Mouse (Mus musculus): ENCODE results near the gene Gngt2.

Gene Gngt2

DNA sequence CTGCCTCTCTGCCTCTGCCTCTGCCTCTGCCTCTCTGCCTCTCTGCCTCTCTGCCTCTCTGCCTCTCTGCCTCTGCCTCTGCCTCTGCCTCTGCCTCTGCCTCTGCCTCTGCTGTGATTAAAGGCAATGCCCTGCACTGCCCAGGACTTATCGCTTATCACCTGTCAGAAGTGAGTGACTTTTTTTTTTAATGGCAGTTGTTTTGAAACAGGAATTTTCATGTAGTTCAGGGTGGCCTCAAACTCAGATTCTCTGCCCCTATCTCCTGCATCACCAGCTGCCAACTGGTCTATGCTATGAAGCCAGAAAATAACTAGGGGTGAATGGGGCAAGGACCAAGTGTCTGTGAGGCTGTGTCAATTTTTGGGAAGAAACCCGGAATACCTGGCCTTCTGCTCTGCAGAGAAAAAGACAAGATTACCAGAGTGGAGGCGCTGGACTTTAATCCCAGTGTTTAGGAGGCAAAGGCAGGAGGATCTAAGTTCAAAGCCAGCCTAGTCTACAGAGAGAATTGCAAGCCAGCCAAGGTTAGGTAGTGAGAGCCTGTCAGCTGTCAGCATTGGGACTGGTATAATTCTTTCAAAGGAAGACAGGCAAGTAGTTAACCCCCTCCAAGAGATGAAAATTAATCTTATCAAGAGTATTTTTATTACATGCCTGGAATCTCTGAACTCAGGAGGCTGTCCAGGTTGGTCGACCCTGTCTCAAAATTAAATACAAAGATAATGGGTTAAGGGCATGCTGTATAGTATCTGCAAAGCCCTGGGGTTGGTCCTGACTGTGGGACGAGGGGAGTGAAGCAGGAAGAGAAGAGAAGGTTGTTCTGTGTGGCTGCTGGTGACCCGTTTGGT is 10.5 kb upstream of the Gngt2 start:
- DNase-seq: no peak

DNA sequence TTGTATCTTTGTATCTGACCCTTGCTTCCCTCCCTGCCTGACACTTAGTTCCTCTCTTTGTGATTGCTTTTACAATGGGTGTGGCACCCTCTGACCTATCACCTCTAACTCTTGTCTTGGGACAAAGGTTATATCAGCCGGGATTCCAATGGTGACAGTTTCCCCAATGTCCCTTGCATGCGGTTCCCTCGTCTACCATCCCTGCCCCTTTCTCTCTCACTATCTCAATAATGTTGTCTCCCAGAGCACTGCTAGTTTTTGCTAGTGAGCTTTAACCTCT is 9.9 kb upstream of the Gngt2 start:
- DNase-seq: no peak

DNA sequence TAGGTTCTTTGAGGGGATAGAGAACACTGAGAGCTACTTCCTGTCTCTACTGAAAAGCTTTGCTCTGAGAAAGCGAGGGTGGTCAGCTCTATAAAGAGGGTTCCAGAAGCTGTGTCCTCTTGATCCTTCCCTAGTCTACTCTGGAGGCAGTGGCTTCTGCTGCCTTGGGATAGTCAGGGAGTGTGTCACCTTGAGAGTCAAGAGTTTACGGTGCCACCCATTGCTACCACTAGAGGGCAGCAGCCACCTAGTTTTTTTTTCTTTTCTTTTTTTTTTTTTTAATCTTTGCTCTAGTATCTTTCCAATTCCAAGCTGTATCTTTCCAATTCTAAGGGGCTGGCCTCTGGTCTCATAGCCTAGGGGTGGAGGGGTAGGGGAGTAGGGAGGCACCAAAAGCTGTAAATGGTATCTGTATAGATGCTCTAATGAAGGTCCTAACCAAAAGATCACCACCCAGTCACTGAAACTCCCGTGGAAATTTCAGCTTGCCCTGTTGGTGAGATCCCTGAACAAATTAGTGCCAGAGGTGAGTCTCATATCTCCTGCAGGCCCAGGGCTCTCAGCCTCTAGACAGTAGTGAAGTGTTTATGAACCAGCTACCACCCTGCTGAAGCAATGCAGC is 9.4 kb upstream of the Gngt2 start:
- DNase-seq: peak; percentile 82 to 89

DNA sequence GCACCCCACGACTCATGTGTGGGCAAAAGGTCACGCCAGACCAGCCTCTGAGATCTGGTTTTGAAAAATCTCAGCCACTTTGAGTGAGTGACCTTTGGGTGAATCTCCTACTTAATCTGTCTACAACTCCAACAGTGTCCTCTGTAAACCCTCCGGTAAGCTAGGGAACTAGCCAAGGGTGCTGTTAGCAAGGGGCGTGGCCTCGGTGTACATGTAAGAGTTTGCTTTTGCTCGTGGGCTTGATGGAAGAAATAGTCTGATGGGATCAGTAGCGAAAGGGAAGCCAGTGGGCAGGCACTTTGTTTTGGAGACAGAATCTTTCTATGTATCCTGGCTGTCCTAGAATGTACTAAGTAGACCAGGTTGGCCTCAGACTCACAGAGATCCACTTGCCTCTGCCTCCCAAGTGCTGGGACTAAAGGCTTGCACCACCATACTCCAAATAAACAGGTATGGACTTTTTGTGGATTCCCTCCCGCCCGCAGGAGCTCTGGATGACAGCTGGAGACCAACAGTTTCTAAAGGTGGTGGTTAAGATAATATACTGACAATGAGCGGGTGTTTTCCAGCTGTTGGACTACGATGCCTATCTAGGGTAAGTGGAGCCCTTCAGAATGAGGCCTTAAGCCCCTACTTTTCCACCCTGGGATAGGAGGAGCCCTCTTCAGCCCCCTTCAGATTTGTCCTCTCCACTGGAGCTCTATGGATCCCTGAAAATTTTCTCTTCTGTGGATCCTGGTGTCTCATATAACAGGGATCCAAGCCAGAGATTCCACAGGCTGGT is 8.6 kb upstream of the Gngt2 start:
- DNase-seq: no peak

DNA sequence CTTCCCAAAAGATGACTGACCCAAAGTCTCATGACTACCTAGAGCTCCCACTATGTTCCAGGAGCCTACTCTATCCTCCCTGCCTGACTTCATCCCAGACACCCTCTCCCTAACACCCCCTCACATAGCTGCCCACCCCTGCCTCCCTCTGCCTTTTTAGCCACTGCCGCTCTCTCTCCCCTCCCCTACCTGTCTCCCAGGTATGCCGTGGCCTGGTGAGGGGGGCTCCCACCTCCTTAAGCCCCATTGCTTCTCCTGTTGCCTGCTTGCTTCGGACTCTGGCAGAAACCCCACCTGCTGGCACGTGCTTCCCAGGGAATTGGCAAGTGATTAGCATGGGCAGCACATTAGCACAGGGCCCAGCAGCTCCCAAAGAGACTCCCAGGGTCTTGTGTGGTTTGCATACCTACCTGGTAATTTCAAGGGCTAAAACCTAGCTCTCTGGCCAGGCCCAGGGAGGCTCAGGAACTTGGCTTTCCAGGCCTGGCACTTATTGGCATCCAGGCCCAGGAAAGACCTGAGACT is 7.4 kb upstream of the Gngt2 start:
- DNase-seq: no peak

DNA sequence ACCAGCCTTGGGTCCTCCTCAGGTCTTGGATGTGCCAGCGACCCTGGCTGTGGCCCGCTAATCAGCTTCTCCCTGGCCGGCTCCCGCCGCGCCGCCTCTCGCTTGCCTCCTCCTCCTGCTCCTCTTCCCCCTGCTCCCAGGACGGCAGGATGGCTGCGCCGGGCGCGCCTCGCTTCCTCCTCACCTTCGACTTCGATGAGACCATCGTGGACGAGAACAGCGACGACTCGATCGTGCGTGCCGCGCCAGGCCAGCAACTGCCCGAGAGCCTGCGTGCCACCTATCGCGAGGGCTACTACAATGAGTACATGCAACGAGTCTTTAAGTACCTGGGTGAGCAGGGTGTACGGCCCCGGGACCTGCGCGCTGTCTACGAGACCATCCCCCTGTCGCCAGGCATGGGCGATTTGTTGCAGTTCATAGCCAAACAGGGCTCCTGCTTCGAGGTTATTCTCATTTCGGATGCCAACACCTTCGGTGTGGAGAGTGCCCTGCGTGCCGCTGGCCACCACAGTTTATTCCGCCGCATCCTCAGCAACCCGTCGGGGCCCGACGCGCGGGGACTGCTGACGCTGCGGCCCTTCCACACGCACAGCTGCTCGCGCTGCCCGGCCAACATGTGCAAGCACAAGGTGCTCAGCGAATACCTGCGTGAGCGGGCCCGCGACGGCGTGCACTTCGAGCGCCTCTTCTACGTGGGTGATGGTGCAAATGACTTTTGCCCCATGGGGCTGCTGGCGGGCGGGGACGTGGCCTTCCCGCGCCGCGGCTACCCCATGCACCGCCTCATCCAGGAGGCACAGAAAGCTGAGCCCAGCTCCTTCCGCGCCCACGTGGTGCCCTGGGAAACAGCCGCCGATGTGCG is 6.4 kb upstream of the Gngt2 start:
- DNase-seq: peak in 1 of 2 experiments; percentile 39

DNA sequence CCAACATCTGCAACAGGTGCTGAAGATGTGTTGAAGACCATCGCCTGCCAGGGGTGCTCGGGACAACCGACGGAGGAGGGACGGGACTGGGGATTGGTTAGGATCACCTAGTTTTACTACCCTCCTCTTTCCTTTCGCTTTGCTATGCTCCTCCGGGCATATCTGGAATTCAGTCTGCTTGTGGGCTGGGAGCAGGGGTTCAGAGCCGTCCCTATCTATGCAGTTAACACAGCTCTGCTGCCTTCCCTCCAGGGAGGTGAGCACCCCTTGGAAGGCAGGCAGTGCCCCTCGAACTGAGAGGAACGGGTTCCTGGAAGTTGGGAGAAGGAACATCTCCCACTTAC is 5.8 kb upstream of the Gngt2 start:
- DNase-seq: peak in 1 of 2 experiments; percentile 23

DNA sequence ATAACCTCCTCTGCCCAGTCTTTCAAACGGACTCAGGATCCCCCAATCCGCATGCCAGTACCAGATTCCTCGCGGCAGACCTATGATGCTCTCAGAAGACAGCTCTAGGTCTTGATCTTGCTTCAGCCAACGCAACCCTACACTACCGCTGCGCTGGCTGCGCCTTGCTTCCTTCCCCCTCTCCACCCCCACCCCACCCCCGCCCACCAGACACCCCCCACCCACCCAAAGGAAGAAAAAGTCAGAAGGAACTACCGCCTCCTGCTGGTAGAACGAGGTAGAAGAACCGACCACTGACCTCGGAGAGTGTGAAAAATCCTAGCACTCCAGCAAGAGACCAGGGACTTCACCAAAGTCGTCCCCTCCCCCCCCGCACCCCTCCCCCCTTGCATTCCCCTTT is 5.4 kb upstream of the Gngt2 start:
- peak in 1 of 2 experiments; percentile 56 for DNase-seq

DNA sequence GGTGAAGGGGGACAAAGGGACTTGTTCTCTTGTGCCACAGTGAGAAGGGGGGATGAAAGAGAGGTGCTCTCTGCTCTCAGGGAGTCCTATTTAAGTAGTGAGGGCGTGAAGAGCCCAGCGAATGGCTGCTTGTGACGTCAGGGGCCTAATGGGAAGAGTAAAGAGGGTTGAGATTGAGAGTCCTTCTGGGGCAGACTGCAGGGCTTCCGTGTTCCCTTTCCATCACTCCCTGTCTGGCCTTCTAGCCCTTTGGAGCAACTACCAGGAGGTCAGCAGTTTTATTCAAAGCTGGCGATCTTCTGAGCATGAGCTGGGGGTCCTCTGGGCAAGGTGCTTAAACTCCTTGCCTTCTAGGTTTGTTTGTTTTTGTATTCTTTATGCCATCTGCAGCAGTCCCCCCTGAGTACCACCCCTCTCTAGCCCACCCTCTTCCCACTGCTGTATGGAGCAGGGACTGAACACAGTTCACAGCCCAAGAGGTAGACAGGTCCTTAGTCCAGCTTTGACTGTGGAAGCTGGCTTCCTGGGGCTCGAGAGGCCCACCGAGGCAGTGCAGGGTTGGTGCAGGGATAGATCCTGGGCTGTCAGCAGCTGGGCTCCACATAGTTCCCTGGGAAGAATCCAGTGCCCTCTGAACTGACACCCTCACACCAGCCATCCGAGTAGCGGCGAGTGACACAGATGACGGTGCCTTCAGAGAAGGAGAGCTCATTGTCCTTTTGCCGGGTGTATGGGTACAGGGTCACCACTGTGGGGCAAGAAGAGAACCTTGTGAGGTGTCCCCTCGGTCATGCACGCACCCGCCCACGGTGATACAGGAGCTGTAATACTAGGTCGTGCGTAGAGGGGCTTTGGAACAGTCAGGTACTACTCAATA is 4.6 kb upstream of the Gngt2 start:
- no peak for DNase-seq

DNA sequence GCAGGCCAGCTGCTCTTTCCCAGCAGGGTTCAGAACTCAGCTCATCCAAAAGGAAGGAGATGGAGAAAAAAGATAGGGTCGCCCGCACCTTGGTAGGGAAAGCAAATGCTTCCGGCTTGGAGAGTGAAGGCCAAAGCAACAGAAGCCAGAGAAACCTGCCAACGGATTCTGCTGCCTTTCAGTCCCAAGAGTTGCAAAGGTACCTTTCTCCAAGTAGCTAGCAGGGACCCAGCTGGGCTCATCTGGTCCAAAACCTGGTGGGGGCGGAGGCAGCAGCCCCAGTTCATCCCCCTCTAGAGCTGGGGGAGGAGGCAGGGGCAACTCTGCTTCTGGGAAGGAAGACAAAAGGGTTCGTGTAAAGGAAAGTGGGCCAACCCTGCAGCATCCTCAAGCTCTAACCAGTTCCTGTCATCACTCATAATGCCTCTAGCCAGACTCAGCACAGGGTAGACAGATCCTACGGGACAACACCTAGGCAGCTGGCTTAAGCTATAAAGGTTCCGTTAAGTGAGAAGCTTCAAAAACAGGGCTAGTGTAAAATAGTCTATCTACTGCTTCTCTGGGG is 3.9 kb upstream of the Gngt2 start:
- DNase-seq: peak in 1 of 2 experiments; percentile 52

DNA sequence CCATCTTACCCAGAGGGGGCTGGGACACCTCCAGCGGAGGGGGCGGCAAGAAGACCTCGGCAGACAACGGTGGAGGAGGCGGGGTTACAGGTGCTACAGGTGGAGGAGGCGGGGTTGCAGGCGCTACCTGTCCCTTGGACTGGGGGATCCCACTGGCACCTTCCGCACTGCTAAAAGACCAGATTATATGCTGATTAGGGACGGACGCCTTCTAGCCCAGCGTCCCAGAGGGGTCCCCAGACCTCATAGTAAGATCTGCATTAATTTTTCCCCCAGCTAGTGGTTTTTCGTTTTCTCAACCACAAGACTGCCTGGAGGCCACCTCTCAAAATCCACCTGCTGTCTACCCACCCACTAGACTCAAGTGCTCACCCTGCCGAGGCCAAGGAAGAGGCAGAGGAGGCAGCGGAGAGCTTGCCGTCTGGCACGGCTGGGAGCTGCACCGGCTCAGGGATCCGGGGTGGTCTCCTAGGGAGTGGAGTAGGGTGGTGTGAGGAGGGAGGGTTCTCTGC is 3.3 kb upstream of the Gngt2 start:
- DNase-seq: peak in 1 of 2 experiments; percentile 31

DNA sequence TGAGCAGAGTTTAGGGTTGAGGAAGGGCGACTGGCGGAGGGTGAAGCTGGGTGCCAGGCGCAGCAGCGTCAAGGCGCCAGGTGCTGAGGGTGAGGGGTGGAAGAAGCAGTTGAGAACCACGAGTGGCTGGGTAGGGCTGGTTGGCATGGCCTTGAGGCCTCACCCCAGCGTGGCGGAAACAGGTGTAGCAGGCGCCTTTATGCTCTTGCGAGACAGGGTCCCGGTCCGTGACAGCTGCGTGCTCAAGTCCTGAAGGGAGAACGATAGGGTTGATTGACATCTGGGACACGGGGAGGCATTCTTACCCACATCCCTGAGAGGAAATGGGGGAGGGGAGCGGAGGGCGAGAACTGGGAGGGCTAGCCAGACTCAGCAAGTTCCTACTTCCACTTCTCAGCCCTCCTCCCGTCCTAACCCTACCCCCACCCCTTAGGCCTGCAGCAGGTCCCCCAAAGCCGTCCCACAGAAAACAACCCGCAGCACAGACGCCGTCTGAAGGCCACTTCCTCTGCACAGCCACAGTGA is 2.8 kb upstream of the Gngt2 start:
- DNase-seq: peak; percentile 30 to 35

DNA sequence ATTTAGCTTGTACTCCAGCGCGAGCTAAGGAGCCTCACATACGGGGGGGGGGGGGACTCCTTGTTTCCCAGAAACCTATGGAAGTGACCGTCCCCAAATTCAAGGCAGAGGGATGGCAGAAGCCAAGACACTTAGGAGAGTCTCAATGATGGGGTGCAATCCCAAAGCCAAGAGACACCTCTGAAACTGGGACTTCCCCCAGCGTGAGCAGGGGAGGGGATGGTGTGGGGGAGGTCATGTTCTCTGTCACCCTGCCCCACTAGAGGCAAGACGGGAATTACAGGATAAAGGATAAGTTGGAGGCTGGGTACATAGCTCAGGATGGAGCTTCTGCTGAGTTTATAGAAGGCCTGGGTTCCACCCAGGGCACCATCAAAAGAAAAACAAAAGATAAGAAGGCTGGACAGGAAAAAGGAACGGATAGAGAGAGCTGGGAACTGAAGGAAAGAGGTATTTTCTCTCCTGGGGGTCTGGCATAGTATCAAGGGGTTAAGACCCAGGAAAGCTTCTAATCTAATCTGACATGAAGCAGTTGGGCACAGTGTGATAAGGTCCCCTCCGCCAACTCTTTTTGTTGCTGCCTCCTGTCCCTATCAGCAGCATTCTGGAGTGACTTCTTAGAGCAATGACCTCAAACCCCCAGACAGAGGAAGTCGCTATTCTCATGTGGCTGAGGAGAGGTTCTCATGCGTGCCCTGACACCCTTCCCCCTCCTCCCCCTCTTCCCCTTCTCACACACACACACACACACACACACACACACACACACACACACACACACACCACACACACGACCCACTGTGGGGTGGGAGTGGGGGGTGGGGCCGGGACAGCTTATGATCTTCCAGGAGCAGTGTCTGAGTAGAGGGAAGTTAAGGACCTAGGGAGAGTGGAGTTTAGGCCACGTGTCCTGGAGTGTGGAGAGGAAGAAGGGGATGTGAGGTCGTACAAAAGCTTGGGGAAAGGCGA is 2.0 kb upstream of the Gngt2 start:
- DNase-seq: peak; percentile 51 to 63

DNA sequence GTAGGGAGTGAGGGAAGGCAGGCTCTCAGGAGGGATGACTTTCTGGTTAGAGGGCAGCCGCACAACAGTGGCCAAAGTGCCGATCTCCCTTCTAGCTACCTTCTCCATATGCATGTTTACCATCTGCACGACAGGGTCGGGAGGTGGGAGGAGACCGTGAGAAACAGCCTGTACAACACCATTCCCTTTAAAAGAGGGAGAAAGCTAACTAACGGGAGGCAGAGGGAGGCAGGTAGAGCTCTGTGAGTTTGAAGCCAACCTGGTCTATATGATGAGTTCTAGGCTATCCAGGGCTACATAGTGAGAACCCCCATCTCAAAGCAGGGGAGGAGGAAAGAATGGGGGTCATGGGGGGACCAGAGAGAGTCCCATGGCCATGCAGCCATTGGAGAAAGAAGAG is 1.2 kb upstream of the Gngt2 start:
- no peak for DNase-seq

DNA sequence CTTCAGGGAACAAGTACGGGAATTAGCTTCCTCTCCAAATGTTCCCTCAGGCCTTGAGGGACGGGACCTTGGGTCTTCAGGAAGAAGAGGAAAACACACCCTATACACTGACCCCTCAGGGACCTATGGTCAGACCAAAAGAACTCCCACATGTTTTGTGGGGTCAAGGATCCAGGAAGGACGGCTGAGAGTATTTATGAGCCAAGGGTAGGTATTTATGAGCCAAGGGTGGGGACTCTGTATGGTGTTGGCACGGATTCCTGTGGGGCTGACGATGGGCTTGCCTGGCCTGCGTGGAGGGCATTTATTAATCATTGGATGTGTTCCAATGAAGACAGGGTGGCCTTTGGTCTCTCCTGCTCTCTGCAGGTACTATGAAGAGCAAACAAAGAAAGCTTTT is 583 bp upstream of the Gngt2 start:
- DNase-seq: no peak

DNA sequence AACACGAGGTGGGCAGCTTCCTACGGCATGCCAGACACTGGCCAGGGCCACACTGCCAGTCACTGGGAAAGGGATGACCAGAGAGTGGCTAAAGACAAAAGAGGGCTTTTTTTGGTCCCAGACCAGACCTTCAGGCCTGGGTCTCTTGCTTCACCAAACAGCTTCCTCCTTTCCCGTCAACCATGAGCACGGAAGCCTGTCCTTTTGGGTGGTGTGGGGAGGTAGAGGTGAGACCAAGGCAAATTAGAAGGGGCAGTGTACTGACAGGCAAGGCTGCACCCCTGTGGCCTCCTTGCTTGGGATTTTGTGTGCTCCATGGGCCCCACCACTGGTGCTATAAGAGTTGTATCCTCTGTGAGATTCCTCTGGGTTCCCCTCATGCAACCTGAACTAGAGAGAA is 1.6 kb downstream of the Gngt2 start:
- DNase-seq: no peak

DNA sequence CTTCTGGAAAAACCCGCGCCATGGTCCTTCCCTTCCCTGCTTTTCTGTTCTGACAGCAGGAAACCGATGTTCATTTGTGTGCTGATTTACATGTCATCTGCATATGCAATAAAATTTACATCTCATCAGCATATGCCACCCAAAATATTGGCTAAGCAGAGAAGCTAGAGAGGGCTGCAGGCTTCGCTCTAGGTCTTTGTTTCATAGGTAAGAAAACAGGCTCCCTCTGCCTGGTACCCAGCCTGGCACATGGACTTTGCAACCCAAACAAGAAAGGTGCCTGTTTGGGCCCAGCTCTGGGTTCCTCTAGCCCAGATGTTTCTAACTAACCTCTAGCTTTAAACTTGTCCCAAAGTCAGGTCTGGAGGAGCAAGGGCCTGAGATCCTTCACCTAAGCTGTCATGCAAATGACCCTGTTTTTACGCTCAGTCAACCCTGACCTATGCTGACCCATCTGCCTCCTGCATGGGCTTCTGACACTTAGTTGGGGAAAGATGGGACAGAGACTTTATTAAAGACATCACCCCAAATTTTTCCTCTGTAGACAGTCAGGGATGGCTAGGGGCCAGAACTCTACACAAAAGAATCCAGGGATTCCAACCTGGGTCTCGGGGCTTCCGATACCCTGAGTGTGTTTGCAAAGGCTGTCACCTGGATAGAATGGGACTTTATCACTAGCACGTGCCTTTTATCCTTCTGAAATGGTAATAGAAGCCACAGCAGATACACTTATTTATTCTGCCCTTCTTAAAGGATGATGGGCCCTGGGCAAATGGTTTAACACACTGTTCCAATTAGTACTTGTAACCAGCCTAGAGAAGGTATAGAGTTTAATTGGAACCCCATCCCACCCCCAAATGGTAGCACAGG is 2.2 kb downstream of the Gngt2 start:
- no peak for DNase-seq

DNA sequence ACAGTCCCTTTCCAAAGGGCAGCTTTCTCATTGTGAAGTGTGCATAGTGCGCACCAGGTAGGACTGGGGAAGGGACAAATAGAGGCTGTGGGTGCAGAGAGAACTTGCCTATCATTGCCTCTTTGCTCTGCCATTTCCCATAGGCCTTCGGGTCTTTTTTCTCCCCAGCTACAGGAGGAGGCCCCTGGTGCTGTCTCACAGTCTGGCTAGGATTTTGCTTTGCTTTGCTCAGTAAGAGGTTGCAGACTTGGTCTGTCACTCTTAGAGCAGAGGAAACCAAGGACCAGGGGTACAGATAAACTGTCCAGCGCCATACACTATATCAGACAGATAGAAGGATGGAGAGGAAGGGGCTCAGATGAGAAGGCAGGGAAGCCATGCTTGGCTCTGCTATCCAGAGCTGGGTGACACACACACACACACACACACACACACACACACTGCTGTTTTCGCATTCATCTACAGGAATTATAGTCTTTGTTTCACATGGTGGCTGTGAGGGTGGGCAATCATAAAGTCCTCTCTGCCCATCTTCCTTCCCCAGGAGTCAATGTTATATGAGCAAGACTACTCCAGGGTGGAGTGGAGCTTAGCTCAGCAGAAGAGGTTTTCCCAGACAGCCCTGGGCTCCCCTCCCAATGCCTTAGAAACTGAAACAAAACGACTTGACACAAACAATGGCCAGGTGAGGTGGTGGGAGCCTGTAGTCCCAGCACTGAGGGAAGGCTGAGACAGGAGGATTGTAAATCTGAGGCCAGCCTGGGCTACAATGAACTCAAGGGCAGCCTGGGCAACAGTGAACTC is 3.9 kb downstream of the Gngt2 start:
- no peak for DNase-seq
